Mouse (Mus musculus): ENCODE results near the gene Gm45837. TPM values are rescaled to one million over a fixed set of nuclear protein-coding genes. Genes with fewer than 3 reads are reported as not detected.
A peak's percentile ranks its signal among the peaks of the same experiment; 100 is the strongest.
"Not testable (repeated sequence)": the region's sequence is repeated elsewhere in the genome, so short reads cannot be mapped to it uniquely, and the experiment has no call there.

Gm45837 gene
- polyA plus RNA-seq, 1 experiment from 2014 or later: 10.3 TPM

DNA sequence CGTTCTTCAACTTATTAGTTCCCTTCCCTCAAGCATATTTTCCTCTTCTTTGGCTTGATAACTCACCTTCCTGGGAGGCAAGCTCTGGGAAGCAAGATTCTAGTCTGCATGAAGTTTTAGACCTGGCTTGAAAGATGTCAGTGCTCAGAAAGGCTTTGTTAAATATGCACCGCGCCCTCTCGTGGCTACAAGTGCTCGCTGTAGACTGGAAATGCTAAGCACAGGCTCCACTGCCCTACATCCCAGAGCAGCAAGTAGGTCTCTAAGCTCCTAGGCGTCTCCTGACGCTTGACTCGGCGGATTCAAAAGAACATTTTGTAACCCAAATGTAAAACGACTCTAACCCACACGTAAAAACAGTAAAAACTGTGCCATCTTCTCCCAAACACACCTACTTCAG is 130.4 kb downstream of the Gm45837 start:
- H3K4me2 ChIP-seq: no peak overlapping the region
- H3K4me1 ChIP-seq: no peaks in the 10 kb centered on the region
- 4% methylated on average over 11 of the region's 11 CpGs for WGBS
- H3K9me3 ChIP-seq: no peaks in the 10 kb centered on the region
- no peak for ATAC-seq (ENCODE audit: borderline replicate concordance, extremely low read depth, low FRiP score, low TSS enrichment)
- H3K27ac ChIP-seq: no peak overlapping the region
- H3K4me3 ChIP-seq: no peak overlapping the region
- no peak overlapping the region for H3K9ac ChIP-seq
- H3K36me3 ChIP-seq: no peaks in the 10 kb centered on the region
- no peaks in the 10 kb centered on the region; the same call in 1 of the 2 replicates for H3K27me3 ChIP-seq

DNA sequence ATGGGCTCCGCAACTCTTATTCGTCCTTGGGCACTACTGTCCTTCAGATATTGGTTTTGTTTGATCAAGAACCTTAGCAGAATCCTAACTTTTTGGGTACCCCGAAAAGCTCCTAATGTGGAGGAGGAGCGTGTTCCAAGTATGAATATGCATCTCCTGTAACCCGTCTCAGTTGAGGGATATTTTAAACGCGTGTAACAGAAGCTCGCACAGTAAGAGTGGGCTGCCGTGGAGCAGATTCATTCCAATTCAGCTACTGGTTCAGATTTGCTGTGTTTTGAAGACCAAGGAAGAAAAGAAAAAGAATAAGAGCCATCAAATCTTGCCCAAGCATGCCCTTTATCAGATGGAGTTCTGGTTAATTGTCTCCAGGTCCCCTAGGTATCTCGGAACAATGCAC is 131.0 kb downstream of the Gm45837 start:
- no peaks in the 10 kb centered on the region; the same call in 1 of the 2 replicates for H3K27me3 ChIP-seq
- H3K9ac ChIP-seq: no peak overlapping the region
- H3K4me2 ChIP-seq: no peak overlapping the region
- no peaks in the 10 kb centered on the region for H3K9me3 ChIP-seq
- no peak for ATAC-seq (ENCODE audit: borderline replicate concordance, extremely low read depth, low FRiP score, low TSS enrichment)
- no peak overlapping the region for H3K4me3 ChIP-seq
- no peak overlapping the region for H3K27ac ChIP-seq
- no peaks in the 10 kb centered on the region for H3K4me1 ChIP-seq
- WGBS: 81% methylated on average over 10 of the region's 10 CpGs
- H3K36me3 ChIP-seq: no peaks in the 10 kb centered on the region

DNA sequence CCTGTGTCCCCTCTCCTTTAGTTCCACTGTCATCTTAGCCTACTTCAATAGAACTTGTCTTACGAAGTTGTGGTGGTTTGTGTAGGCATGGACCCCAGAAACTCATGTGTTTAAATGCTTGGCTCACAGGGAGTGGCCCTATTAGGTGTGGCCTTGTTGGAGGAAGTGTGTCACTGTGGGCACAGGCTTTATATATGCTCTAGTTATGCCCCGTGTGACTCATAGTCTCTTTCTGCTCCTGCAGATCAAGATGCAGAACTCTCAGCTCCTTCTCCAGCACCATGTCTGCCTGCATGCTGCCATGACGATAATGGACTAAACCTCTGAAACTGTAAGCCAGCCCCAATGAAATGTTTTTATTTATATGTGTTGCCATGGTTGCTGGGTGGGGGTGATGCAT is 137.0 kb downstream of the Gm45837 start:
- H3K9ac ChIP-seq: no peak overlapping the region
- H3K27ac ChIP-seq: no peak overlapping the region
- no peaks in the 10 kb centered on the region for H3K9me3 ChIP-seq
- H3K4me3 ChIP-seq: no peak overlapping the region
- H3K4me1 ChIP-seq: no peaks in the 10 kb centered on the region
- ATAC-seq (ENCODE audit: borderline replicate concordance, extremely low read depth, low FRiP score, low TSS enrichment): no peak
- H3K36me3 ChIP-seq: no peaks in the 10 kb centered on the region
- 84% methylated on average over 3 of the region's 3 CpGs for WGBS
- H3K27me3 ChIP-seq: no peaks in the 10 kb centered on the region
- no peak overlapping the region for H3K4me2 ChIP-seq

DNA sequence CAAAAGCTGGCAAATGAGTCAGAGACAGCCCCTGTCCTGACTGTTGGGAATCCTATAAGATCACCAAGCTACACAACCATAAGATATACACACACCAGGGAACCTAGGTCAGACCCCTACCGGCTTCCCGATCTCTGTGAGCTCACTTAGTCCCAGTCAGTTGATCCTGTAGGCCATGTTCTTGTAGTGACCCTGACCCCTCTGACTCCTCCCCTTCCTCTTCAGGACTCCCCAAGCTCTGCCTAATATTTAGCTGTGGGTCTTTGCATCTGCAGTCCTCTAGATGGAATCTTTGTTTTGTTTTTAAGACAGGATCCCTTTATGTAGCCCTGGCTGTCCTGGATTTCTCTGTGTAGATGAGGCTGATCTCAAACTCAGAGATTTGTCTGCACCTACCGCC is 138.6 kb downstream of the Gm45837 start:
- no peak overlapping the region for H3K4me2 ChIP-seq
- no peak overlapping the region for H3K27ac ChIP-seq
- no peak overlapping the region for H3K9ac ChIP-seq
- H3K4me1 ChIP-seq: no peaks in the 10 kb centered on the region
- no peaks in the 10 kb centered on the region for H3K27me3 ChIP-seq
- ATAC-seq (ENCODE audit: borderline replicate concordance, extremely low read depth, low FRiP score, low TSS enrichment): no peak
- no peaks in the 10 kb centered on the region for H3K9me3 ChIP-seq
- H3K36me3 ChIP-seq: no peaks in the 10 kb centered on the region
- 76% methylated on average over 3 of the region's 3 CpGs for WGBS
- no peak overlapping the region for H3K4me3 ChIP-seq

DNA sequence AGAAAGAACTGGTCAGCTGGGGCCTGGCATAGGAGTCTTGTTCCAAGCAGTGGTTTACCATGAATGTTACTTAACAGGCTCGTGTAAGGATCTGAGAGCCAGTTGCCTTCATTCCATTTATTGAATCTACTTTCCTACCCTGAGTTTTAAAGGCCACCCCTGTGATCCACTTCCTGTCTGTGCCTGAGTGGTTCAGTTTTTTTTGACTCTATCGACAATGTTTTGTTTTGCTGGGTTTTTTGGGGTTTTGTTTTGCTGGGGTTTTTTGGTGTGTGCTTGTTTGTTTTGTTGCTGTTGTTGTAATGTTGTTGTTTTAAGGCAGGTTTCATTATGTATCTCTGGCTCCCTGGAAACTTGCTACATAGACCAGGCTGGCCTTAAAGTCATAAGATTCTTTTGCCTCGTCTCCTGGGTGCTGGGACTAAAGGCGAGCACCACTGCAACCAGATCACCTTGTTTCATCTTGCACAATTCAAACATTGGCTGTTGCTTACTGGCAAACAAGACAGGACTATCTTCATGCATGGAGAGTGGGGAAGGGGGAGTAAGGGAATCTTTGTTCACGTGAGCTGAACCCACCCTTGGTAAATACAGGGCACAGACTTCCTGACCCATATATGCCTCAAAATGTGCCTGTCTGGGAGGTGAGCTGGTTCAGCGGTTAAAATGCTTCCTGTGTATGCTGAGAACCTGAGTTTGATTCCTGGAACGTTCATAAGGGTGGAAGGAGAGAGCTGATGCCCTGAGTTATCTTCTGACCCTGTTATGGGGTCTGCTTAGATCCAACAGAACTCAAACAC is 140.2 kb downstream of the Gm45837 start:
- Histone ChIP-seq H3K9ac (no peak overlapping the region), H3K4me3 (no peak overlapping the region), H3K9me3 (no peaks in the 10 kb centered on the region), H3K4me2 (no peak overlapping the region), H3K4me1 (no peaks in the 10 kb centered on the region), H3K27me3 (no peaks in the 10 kb centered on the region), H3K27ac (no peak overlapping the region), H3K36me3 (no peaks in the 10 kb centered on the region)
- no peak for ATAC-seq (ENCODE audit: borderline replicate concordance, extremely low read depth, low FRiP score, low TSS enrichment)
- WGBS: 45% methylated on average over 7 of the region's 7 CpGs

DNA sequence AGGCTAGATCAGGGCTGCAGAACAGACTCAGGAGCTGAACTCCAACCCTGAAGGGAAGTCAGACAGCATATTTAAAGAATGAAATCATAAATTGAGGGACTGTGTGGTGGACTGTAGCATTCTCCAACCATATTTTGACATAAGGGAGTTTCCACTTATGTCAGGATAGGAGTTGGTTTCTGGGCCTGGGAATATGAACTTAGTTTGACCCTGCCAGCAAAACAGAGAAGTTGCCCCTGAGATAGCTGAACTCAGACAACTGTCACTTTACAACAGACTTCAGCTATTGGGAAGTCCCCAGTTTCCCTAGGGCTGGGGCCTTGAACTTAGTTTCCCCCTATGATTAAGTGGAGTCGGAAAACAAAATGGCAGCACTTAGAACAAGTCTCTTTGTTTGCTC is 140.8 kb downstream of the Gm45837 start:
- H3K4me1 ChIP-seq: no peaks in the 10 kb centered on the region
- no peak overlapping the region for H3K4me3 ChIP-seq
- no peak overlapping the region for H3K27ac ChIP-seq
- H3K36me3 ChIP-seq: no peaks in the 10 kb centered on the region
- ATAC-seq (ENCODE audit: borderline replicate concordance, extremely low read depth, low FRiP score, low TSS enrichment): no peak
- H3K9me3 ChIP-seq: no peaks in the 10 kb centered on the region
- H3K4me2 ChIP-seq: no peak overlapping the region
- 92% methylated on average over 1 of the region's 1 CpGs for WGBS
- H3K9ac ChIP-seq: no peak overlapping the region
- no peaks in the 10 kb centered on the region for H3K27me3 ChIP-seq

DNA sequence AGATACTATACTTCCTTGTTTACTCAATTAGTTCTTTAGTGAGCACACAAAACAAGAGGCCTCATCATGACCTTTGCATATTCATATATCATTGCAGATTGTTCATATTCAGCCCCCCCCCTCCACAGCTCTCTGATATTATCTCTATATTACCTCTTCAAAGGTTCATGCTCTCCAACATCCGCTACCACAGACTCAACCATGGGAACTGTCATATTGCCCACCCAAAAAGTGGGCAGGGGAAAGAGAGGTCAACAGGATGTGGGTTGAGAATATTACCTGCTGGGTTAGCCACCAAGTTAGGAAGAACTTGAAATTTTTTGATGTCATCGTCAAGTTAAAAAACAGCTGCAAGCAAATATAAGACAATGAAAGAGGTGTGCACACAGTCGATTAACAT is 144.8 kb downstream of the Gm45837 start:
- H3K27me3 ChIP-seq; ATAC-seq (ENCODE audit: borderline replicate concordance, extremely low read depth, low FRiP score, low TSS enrichment); H3K4me3 ChIP-seq; H3K9ac ChIP-seq; H3K9me3 ChIP-seq; H3K4me2 ChIP-seq; H3K4me1 ChIP-seq; H3K27ac ChIP-seq; H3K36me3 ChIP-seq: not testable (repeated sequence)
- whole genome bisulfite sequencing: 82% methylated on average over 3 of the region's 3 CpGs

DNA sequence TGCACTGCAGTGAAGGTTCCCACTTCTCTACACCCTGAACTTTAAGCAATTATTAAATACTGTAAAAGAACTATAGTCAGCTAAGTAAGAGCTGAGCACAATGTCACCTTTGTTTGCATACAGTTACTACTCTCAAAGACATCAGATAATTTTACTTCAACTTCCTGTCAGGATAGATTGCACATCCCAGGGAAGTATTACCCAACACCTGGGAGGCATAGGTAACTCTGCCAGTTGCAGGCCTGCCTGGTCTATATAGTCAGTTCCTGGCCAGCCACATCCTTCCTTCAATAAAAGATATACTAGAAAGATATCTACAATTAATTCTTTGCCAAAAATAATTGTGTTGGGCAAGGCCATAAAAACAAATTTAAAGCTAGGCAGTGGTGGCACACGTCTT is 146.7 kb downstream of the Gm45837 start:
- Histone ChIP-seq H3K36me3 (no peaks in the 10 kb centered on the region), H3K27ac (no peak overlapping the region), H3K4me1 (no peaks in the 10 kb centered on the region), H3K9ac (no peak overlapping the region), H3K9me3 (no peaks in the 10 kb centered on the region), H3K27me3 (no peaks in the 10 kb centered on the region), H3K4me2 (no peak overlapping the region), H3K4me3 (no peak overlapping the region)
- ATAC-seq (ENCODE audit: borderline replicate concordance, extremely low read depth, low FRiP score, low TSS enrichment): no peak
- 69% methylated on average over 1 of the region's 1 CpGs for WGBS

DNA sequence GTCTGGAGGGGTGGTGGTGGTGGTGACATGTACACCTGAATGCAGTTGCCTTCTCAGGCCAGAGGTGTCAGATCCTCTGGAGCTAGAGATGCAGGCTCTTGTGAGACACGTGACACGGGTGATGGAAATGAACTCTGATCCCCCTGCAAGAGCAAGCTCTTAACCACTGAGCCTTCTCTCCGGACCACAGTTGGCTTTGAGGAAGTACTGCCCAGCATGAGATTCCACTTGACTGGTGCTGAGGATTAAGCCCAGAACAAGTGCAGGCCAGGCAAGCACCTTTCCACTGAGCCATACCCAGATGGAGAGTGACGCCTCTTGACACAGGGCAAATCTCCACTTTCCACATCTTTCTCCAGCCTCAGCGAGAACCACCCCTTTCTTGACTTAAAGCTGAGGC is 148.7 kb downstream of the Gm45837 start:
- not testable (repeated sequence) for H3K9ac ChIP-seq; H3K4me1 ChIP-seq; H3K27ac ChIP-seq; ATAC-seq (ENCODE audit: borderline replicate concordance, extremely low read depth, low FRiP score, low TSS enrichment); H3K27me3 ChIP-seq; H3K4me2 ChIP-seq; H3K9me3 ChIP-seq; H3K4me3 ChIP-seq; H3K36me3 ChIP-seq
- WGBS: 43% methylated on average over 5 of the region's 5 CpGs

MicroRNAs within 50 kb of the gene (microRNA counts, 519-probe panel; counts per million panel counts)
- microRNA mmu-miR-139-3p (19.7 counts per million), microRNA mmu-miR-139-5p (2,340 counts per million, percentile 37 among the panel's probes with 10 or more counts)

Small RNA genes within 50 kb of the gene (microRNA-seq; reads per million reads assigned to microRNA genes)
- 3,638 reads per million, percentile 86 among the genes with 10 or more reads in this experiment for gene Mir139

Other genes starting within 250 kb of the Gm45837 start
- 16.2 and 18.3 TPM in 2 replicates for gene Atg16l2, start 108.6 kb upstream of the Gm45837 start, polyA plus RNA-seq (2015; fragmentation: Nextera tagmentation; extraction: Ambion mirVana)
- 41.2 and 45.9 TPM in 2 replicates for gene Stard10, start 93.8 kb upstream of the Gm45837 start, polyA plus RNA-seq (2015; fragmentation: Nextera tagmentation; extraction: Ambion mirVana)
- 105 and 109 TPM in 2 replicates for gene Arap1, start 62.8 kb upstream of the Gm45837 start, polyA plus RNA-seq (2015; fragmentation: Nextera tagmentation; extraction: Ambion mirVana)
- 16.9 and 26.7 TPM in 2 replicates for gene Pde2a, start 10.8 kb downstream of the Gm45837 start, polyA plus RNA-seq (2015; fragmentation: Nextera tagmentation; extraction: Ambion mirVana)
- not detected in 2 replicates for gene Art2b, start 174.7 kb downstream of the Gm45837 start, polyA plus RNA-seq (2015; fragmentation: Nextera tagmentation; extraction: Ambion mirVana)